Mouse (Mus musculus) testis, adult 2 months (tissue): ENCODE measurements around the gene Luzp1.

Experiments
- CTCF ChIP-seq: fragments of 200-500 bp; IDR thresholded peaks from 2 replicates; pipeline ENCODE4 v1.5.1; 2012; ENCODE audit warnings: low read depth, mild to moderate bottlenecking, inconsistent platforms, low read length, moderate library complexity; ENCODE audit not compliant: control insufficient read depth, insufficient read depth, insufficient replicate concordance
- POLR2A ChIP-seq: fragments of 200-500 bp; IDR thresholded peaks from 2 replicates; pipeline ENCODE4 v1.6.1; 2012; ENCODE audit warnings: low read depth, mild to moderate bottlenecking, inconsistent platforms, low read length, moderate library complexity; ENCODE audit not compliant: control insufficient read depth

DNA sequence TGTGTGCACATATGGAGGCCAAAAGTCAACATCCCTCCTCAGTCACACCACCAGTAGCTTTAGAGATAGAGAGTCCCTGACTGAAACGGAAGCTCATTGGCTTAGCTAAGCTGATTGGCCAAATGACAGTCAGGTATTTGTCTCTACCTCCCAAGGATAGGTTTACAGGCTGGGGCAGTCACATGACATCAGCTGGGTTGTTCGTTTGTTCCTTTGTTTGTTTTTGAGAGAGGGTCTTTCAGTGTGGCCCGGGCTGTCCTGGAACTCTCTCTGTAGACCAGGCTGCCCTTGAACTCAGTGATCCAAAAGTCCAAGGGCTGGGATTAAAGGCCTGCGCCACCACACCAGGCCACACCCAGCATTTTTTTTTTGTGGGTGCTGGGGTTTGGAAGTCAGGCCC lies 8.4 kb upstream of the Luzp1 start:
- TF ChIP-seq CTCF (no peak), POLR2A (no peak)
